Mouse (Mus musculus) lung, adult 2 months (tissue): ENCODE data around the gene Cd55b. TPM values are rescaled to one million over a fixed set of nuclear protein-coding genes. Genes with fewer than 3 reads are reported as not detected.
"Not testable (repeated sequence)": the region's sequence is repeated elsewhere in the genome, so short reads cannot be mapped to it uniquely, and the experiment has no call there.

Experiments used
- DNase-seq: peaks from one replicate; pipeline ENCODE4 v3.0.0; 2022
- H3K4me1 ChIP-seq: fragments of 200-500 bp; 2 replicates; pipeline ENCODE4 v1.6.1; 2011; ENCODE audit warnings: low read length; ENCODE audit not compliant: control insufficient read depth, insufficient read depth
- H3K4me3 ChIP-seq: fragments of 200-500 bp; replicated peaks from 2 replicates; pipeline ENCODE3; 2011; ENCODE audit warnings: low read depth, mild to moderate bottlenecking, control low read depth, low read length; ENCODE audit errors: extremely low read depth
- CTCF ChIP-seq: fragments of 200-500 bp; IDR thresholded peaks from 2 replicates; pipeline ENCODE4 v1.5.1; 2011; ENCODE audit warnings: mild to moderate bottlenecking, low read length, control low read depth; ENCODE audit not compliant: insufficient read depth
- POLR2A ChIP-seq: fragments of 200-500 bp; IDR thresholded peaks from 2 replicates; pipeline ENCODE4 v1.6.1; 2011; ENCODE audit warnings: low read depth, mild to moderate bottlenecking, control low read depth, low read length, borderline replicate concordance; ENCODE audit errors: extremely low read depth
- WGBS: fragments of 180-500 bp; shearing (Covaris S2); methylation state at CpG from one replicate; pipeline ENCODE4 v1.1.7; 2018; 5-methylcytosine and 5-hydroxymethylcytosine counted together
- polyA plus RNA-seq: library from polyadenylated mRNA; depleted of rRNA; stranded (reverse); fragments of >200 nt; gene quantifications from 2 replicates; pipeline ENCODE4 v1.2.3, GENCODE M21; 2012; rRNA removed

The Cd55b gene
- 0.24 and 0.36 TPM in 2 replicates for polyA plus RNA-seq

DNA sequence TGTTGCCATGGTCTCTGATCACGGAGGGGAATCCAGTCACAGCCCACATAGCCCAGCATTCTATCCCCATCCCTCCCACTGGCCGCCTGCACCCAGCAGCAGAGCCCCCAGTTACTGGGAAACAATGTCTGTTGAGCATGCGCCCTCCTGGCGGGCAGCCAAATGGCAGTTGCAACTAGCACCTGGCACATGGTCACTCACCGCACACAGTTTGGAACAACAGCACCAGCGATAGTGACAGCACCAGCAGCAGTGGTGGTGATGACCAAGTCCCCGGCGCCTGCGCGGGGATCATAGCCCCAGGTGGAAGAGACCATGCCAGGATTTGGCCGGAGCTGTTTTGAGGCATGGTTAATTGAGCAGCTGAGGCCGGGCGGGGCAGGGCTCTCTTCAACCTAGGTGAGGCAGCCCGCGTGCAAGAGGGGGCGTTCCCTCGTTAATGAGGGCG lies at the start of gene Cd55b:
Gene Cd55b, minus strand, starts transcription at position 346 of the 448 bp plus-strand sequence.
- Histone ChIP-seq H3K4me3 (no peak within 1 kb of the TSS), H3K4me1 (peaks cover 2% of the 10 kb centered on the region; the same call in 1 of the 2 replicates)
- peak; percentile 52 for DNase-seq
- TF ChIP-seq CTCF (no peak), POLR2A (no peak)
- WGBS = 45% methylated on average over 18 of the region's 18 CpGs

GRCm38 (mm10) chr1:130470074-130470473 lies 47.3 kb upstream of the Cd55b start:
- Histone ChIP-seq H3K4me1 (no peaks in the 10 kb centered on the region), H3K4me3 (no peak overlapping the region)
- TF ChIP-seq CTCF (no peak), POLR2A (no peak)
- DNase-seq = no peak
- WGBS = 68% methylated on average over 4 of the region's 4 CpGs

DNA sequence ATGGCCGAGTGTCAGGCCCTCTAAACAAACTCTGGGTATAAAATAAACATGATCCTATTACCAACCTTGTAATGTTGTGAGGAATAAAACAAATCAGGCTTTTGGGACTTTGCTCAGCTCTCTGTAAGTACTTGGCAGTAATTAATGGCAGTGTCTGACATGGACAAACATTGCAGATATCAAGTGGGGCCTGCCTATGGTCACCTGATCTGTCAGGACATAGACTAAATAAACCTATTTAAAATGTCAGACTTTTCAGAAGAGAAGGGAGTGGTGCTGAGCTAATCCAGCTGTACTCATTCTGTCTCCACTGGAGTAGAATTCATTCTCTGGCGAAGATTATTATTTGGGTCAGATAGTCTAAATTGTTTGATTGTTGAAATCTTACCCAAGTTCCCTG lies 44.6 kb upstream of the Cd55b start:
- Histone ChIP-seq H3K4me1 (0 out of 2 replicates have a peak, but pooled peaks cover 2% of the 10 kb centered on the region), H3K4me3 (no peak overlapping the region)
- TF ChIP-seq POLR2A (no peak), CTCF (no peak)
- DNase-seq = no peak
- WGBS = 29% methylated on average over 2 of the region's 2 CpGs

DNA sequence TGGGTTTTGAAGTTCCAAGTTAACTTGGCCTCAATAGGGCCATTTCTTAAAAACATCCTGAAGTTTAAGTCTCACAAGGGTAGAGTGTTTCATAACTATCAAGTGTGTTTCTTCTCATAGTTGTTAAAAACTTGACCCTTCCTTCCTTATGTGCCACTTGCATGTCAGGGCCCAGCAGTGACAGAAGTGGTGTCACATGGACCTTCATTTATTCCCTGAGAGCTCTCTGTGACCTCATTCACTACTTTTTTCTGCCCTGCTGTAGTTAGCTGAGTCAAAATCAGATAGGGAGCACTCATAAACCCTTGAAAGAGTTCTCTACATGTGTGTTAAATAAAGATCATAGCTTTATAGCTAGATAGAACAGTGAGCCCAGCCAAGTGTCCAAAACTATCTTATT lies 41.4 kb upstream of the Cd55b start:
- no peak for DNase-seq
- H3K4me1 ChIP-seq = 0 out of 2 replicates have a peak, but pooled peaks cover 4% of the 10 kb centered on the region
- TF ChIP-seq CTCF = no peak
- no peak for TF ChIP-seq POLR2A
- H3K4me3 ChIP-seq = no peak overlapping the region

GRCm38 (mm10) chr1:130462867-130463266 lies 40.1 kb upstream of the Cd55b start:
- TF ChIP-seq CTCF (no peak), POLR2A (no peak)
- peak overlapping the region; percentile 72 for H3K4me3 ChIP-seq
- DNase-seq = no peak
- 7% methylated on average over 4 of the region's 4 CpGs for WGBS
- 0 out of 2 replicates have a peak, but pooled peaks cover 4% of the 10 kb centered on the region for H3K4me1 ChIP-seq

DNA sequence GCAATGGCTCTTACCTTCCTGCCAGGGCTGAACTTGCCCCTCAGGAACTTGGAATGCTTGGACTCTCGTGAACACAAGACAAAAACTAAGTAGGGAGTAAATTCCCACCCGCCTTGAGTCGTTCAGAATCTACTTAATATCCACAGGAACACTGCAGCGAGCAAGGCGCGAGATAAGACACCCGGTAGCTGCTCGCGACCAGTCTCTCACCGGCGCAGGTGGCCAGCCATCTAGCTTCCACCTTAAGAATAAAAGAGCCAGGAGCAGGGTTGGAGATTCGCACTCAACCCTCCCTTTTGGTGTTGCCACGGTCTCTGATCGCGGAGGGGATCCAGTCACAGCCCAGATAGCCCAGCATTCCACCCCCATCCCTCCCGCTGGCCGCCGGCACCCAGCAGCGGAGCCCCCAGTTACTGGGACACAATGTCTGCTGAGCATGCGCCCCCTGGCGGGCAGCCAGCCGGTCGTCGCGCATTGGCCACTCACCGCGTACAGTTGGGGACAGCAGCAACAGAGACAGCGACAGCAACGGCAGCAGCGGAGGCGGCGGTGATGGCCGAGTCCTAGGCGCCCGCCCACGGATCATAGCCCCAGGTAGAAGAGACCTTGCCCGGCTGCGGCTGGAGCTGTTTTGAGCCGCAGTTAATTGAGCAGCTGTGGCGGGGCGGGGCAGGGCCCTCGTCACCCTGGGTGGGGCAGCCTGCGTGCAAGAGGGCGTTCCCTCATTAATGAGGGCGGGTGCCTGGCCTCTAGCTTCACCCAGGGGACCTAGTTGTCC lies 39.5 kb upstream of the Cd55b start, which contains the start of gene Cd55:
Gene Cd55, minus strand, starts transcription at position 661 of the 778 bp plus-strand sequence.
- TF ChIP-seq POLR2A (peak; percentile 30; the same call in 1 of the 2 replicates), CTCF (peak; percentile 48)
- H3K4me1 ChIP-seq = peaks cover 4% of the 10 kb centered on the region; the same call in 1 of the 2 replicates
- WGBS = under 1% methylated on average over 45 of the region's 45 CpGs
- H3K4me3 ChIP-seq = peak within 1 kb of the TSS; percentile 72
- DNase-seq = peak; percentile 89

DNA sequence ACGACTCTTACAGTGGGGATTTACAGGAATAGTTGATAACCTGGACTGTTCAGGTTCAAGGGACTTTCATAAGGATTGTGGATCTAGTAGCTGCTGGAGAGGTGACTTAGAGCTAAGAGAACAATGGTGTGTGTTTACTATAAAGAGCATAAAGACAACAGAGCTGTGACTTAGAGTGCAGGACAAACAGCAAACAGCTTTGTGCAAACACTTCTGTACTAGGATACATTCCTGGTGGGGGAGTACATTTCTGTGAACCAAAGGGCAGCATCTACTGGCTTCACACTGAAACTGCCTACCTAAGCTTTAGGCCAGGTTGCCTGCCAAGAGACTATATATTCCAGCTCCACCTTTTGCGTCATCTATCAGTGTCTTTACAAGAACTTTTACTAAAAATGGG lies 32.3 kb upstream of the Cd55b start:
- TF ChIP-seq CTCF (no peak), POLR2A (no peak)
- H3K4me1 ChIP-seq = no peaks in the 10 kb centered on the region; the same call in 1 of the 2 replicates
- WGBS = 71% methylated on average over 2 of the region's 2 CpGs
- H3K4me3 ChIP-seq = no peak overlapping the region
- DNase-seq = no peak

DNA sequence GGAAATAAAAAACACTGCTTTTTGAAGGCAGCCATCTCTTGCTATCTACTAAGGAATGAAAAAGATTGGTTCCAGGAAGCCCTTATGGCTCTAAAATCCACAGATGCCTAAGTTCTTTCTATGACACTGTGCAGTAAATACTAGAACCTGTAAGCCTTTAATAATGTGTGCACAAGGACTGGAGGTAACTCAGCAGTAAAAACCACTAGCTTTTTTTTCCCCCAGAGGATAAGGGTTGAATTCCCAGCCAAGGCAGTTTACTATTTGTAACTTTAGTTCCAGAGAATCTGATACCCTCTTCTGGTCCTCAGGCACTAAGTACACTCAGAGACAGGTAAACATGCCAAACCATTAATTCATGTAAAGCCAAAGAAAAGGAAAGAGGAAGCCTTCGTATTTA lies 20.1 kb upstream of the Cd55b start:
- 38% methylated on average over 1 of the region's 1 CpGs for whole genome bisulfite sequencing
- DNase-seq, H3K4me1 ChIP-seq, H3K4me3 ChIP-seq: not testable (repeated sequence)

- Histone ChIP-seq H3K4me3 (no peak overlapping the region), H3K4me1 (peaks cover 2% of the 10 kb centered on the region; the same call in 1 of the 2 replicates)
- WGBS = 68% methylated on average over 4 of the region's 4 CpGs
- TF ChIP-seq POLR2A = no peak
- TF ChIP-seq CTCF = no peak
- no peak for DNase-seq
These were observed 8.1 kb upstream of the Cd55b start for GRCm38 (mm10) chr1:130430920-130431319.

GRCm38 (mm10) chr1:130428667-130429066 lies 5.9 kb upstream of the Cd55b start:
- not testable (repeated sequence) for DNase-seq

GRCm38 (mm10) chr1:130427175-130427853 lies 4.5 kb upstream of the Cd55b start:
- DNase-seq, H3K4me3 ChIP-seq, H3K4me1 ChIP-seq: not testable (repeated sequence)
- WGBS = 15% methylated on average over 3 of the region's 3 CpGs

More at GRCm38 (mm10) chr1:130428667-130429066, 5.9 kb upstream of the Cd55b start:
- not testable (repeated sequence) for H3K4me3 ChIP-seq, H3K4me1 ChIP-seq

DNA sequence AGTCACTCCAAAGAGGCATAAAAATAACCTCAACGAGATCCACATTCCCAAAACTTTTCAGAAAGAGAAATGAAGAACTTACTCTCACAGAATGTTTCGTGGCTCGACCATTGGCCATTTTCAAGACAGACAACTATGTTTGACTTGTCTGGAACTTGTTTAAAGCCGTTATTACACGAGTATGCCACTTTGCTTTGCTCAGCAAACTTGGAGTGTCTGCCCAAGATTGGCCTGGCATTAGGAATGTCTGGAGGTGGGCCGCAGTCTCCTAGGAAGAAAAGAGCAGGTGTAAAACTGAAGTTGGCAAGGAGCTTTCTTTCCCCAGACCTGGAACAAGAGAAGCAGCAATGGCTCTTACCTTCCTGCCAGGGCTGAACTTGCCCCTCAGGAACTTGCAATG lies 776 bp downstream of the Cd55b start:
- not testable (repeated sequence) for H3K4me1 ChIP-seq, H3K4me3 ChIP-seq, DNase-seq
- no CpG with 5 or more reads among the region's 6 CpGs for WGBS

- not testable (repeated sequence) for H3K4me1 ChIP-seq, H3K4me3 ChIP-seq, DNase-seq
These were observed 25.7 kb downstream of the Cd55b start for GRCm38 (mm10) chr1:130397109-130397508.

DNA sequence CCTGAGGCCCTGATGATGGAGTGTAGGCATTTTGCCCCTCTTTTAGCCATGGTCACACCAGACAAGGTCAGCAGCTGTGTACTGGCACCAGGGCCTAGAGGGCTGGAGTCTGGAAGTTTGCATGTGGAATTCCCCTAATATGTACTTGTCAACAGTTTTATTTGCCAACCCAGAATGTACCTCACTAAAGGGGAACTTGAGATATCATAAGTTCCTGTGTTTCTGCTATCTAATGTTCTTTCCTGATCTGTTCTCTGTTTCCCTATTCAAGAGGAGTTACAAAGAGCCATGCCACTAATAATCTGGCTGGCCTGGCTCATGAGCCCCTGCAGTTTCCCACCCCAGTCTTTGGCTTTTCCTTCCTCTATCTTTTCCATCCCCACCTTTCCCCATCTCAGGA lies 35.5 kb downstream of the Cd55b start:
- H3K4me3 ChIP-seq, DNase-seq, H3K4me1 ChIP-seq: not testable (repeated sequence)
